Mouse (Mus musculus) bone marrow, adult 2 months (tissue): ENCODE data around the gene 4921524J17Rik.

Experiments
- CTCF ChIP-seq: fragments of 200-500 bp; IDR thresholded peaks from 2 replicates; pipeline ENCODE4 v1.5.1; 2011; ENCODE audit warnings: low read length, control low read depth; ENCODE audit not compliant: control insufficient read depth, insufficient read depth
- POLR2A ChIP-seq: fragments of 200-500 bp; IDR thresholded peaks from 2 replicates; pipeline ENCODE4 v1.6.1; 2011; ENCODE audit warnings: low read depth, mild to moderate bottlenecking, control low read depth, low read length, borderline replicate concordance; ENCODE audit not compliant: control insufficient read depth

- TF ChIP-seq CTCF: no peak
- TF ChIP-seq POLR2A: no peak
These were observed 17.7 kb upstream of the 4921524J17Rik start for GRCm38 (mm10) chr8:85450335-85450734.
